Mouse (Mus musculus) hindbrain, embryonic 15.5 days (tissue): ENCODE results near the gene Sema4b. TPM values are rescaled to one million over a fixed set of nuclear protein-coding genes. Genes with fewer than 3 reads are reported as not detected.
A peak's percentile ranks its signal among the peaks of the same experiment; 100 is the strongest.

ENCODE experiments used
- ATAC-seq: fragments of 200-750 bp; cut with Nextera tagmentation; 2 replicates; pipeline ENCODE4 v1.8.0; 2017; ENCODE audit warnings: low read depth, moderate number of reproducible peaks, moderate TSS enrichment; ENCODE audit not compliant: low FRiP score
- H3K27ac ChIP-seq: fragments of 300-500 bp; sonication (generic); replicated peaks from 2 replicates; pipeline ENCODE4 v1.5.1; 2015; ENCODE audit warnings: mild to moderate bottlenecking, inconsistent platforms
- H3K27me3 ChIP-seq: fragments of 300-500 bp; sonication (generic); 2 replicates; pipeline ENCODE4 v1.6.1; 2015; ENCODE audit warnings: control low read depth, inconsistent platforms
- H3K36me3 ChIP-seq: fragments of 300-500 bp; sonication (generic); 2 replicates; pipeline ENCODE4 v1.6.1; 2015; ENCODE audit warnings: control low read depth, inconsistent platforms
- H3K4me1 ChIP-seq: fragments of 300-500 bp; sonication (generic); replicated peaks from 2 replicates; pipeline ENCODE4 v1.6.1; 2015; ENCODE audit warnings: control low read depth, inconsistent platforms
- H3K4me2 ChIP-seq: fragments of 300-500 bp; sonication (generic); 2 replicates; pipeline ENCODE4 v1.6.1; 2015; ENCODE audit warnings: moderate library complexity, mild to moderate bottlenecking, inconsistent platforms
- H3K4me3 ChIP-seq: fragments of 300-500 bp; sonication (generic); 2 replicates; pipeline ENCODE4 v1.5.1; 2015; ENCODE audit warnings: mild to moderate bottlenecking, inconsistent platforms
- H3K9ac ChIP-seq: fragments of 300-500 bp; sonication (generic); 2 replicates; pipeline ENCODE4 v1.6.1; 2015; ENCODE audit warnings: inconsistent platforms
- H3K9me3 ChIP-seq: fragments of 300-500 bp; sonication (generic); 2 replicates; pipeline ENCODE4 v1.6.1; 2016; ENCODE audit warnings: control low read depth, inconsistent platforms
- WGBS: fragments of 180-500 bp; shearing (Covaris S2); methylation state at CpG from one replicate; pipeline ENCODE4 v1.1.7; 2015; 5-methylcytosine and 5-hydroxymethylcytosine counted together
- polyA plus RNA-seq: library from polyadenylated mRNA; unstranded; fragments of >200 nt; fragmentation: Nextera tagmentation; extraction: Ambion mirVana; gene quantifications from 2 replicates; pipeline ENCODE4 v1.2.1, GENCODE M21; 2015

Gene Sema4b
- polyA plus RNA-seq, 1 experiment from 2014 or later, result 25.7 TPM

- WGBS, result 66% methylated on average over 11 of the region's 11 CpGs
- H3K4me1 ChIP-seq, result peaks cover 69% of the 10 kb centered on the region
- 0 out of 2 replicates have a peak overlapping the region, but pooled peaks have one; percentile 84 for H3K9ac ChIP-seq
- H3K9me3 ChIP-seq, result no peaks in the 10 kb centered on the region
- H3K36me3 ChIP-seq, result no peaks in the 10 kb centered on the region
- H3K27me3 ChIP-seq, result no peaks in the 10 kb centered on the region
- ATAC-seq, result no peak
- H3K4me3 ChIP-seq, result peak overlapping the region; percentile 80
- peak overlapping the region; percentile 73 for H3K4me2 ChIP-seq
- no peak overlapping the region for H3K27ac ChIP-seq
Observed at GRCm38 (mm10) chr7:80199851-80200587, 13.4 kb downstream of the Sema4b start.

- Histone ChIP-seq H3K4me2 (peak overlapping the region; percentile 73), H3K9me3 (no peaks in the 10 kb centered on the region), H3K27me3 (no peaks in the 10 kb centered on the region), H3K4me1 (peaks cover 69% of the 10 kb centered on the region), H3K4me3 (no peak overlapping the region), H3K9ac (no peak overlapping the region), H3K36me3 (no peaks in the 10 kb centered on the region), H3K27ac (no peak overlapping the region)
- no peak for ATAC-seq
- WGBS, result 85% methylated on average over 6 of the region's 6 CpGs
Observed at GRCm38 (mm10) chr7:80200588-80200945, 13.9 kb downstream of the Sema4b start.

GRCm38 (mm10) chr7:80200963-80201539 is 14.4 kb downstream of the Sema4b start:
- WGBS, result 93% methylated on average over 5 of the region's 5 CpGs
- H3K9me3 ChIP-seq, result no peaks in the 10 kb centered on the region
- no peak overlapping the region for H3K27ac ChIP-seq
- no peaks in the 10 kb centered on the region for H3K36me3 ChIP-seq
- no peak overlapping the region for H3K4me3 ChIP-seq
- no peaks in the 10 kb centered on the region for H3K27me3 ChIP-seq
- H3K9ac ChIP-seq, result no peak overlapping the region
- H3K4me2 ChIP-seq, result peak overlapping the region; percentile 73; the same call in 1 of the 2 replicates
- peaks cover 69% of the 10 kb centered on the region for H3K4me1 ChIP-seq
- ATAC-seq, result no peak

GRCm38 (mm10) chr7:80201888-80202540 is 15.4 kb downstream of the Sema4b start:
- H3K4me1 ChIP-seq, result peaks cover 67% of the 10 kb centered on the region
- H3K27me3 ChIP-seq, result no peaks in the 10 kb centered on the region
- ATAC-seq, result no peak
- peak overlapping the region; percentile 13; the same call in 1 of the 2 replicates for H3K27ac ChIP-seq
- H3K4me2 ChIP-seq, result peak overlapping the region; percentile 73; the same call in 1 of the 2 replicates
- no peaks in the 10 kb centered on the region for H3K36me3 ChIP-seq
- 68% methylated on average over 15 of the region's 15 CpGs for WGBS
- no peak overlapping the region for H3K9ac ChIP-seq
- H3K9me3 ChIP-seq, result no peaks in the 10 kb centered on the region
- no peak overlapping the region for H3K4me3 ChIP-seq

GRCm38 (mm10) chr7:80202961-80203360 is 16.3 kb downstream of the Sema4b start:
- H3K27ac ChIP-seq, result no peak overlapping the region
- H3K4me1 ChIP-seq, result peaks cover 66% of the 10 kb centered on the region
- 80% methylated on average over 5 of the region's 5 CpGs for WGBS

GRCm38 (mm10) chr7:80203638-80204096 is 17.0 kb downstream of the Sema4b start:
- Histone ChIP-seq H3K4me3 (no peak overlapping the region), H3K27me3 (no peaks in the 10 kb centered on the region), H3K9ac (no peak overlapping the region), H3K27ac (peak overlapping the region; percentile 29), H3K36me3 (no peaks in the 10 kb centered on the region), H3K9me3 (no peaks in the 10 kb centered on the region), H3K4me1 (peaks cover 71% of the 10 kb centered on the region), H3K4me2 (no peak overlapping the region)
- 31% methylated on average over 12 of the region's 12 CpGs for WGBS
- no peak for ATAC-seq

More at GRCm38 (mm10) chr7:80202961-80203360, 16.3 kb downstream of the Sema4b start:
- no peaks in the 10 kb centered on the region for H3K36me3 ChIP-seq
- H3K9me3 ChIP-seq, result no peaks in the 10 kb centered on the region
- no peak overlapping the region for H3K9ac ChIP-seq
- no peaks in the 10 kb centered on the region for H3K27me3 ChIP-seq
- H3K4me3 ChIP-seq, result no peak overlapping the region
- H3K4me2 ChIP-seq, result no peak overlapping the region
- no peak for ATAC-seq

GRCm38 (mm10) chr7:80204362-80204761 is 17.7 kb downstream of the Sema4b start:
- Histone ChIP-seq H3K27me3 (no peaks in the 10 kb centered on the region), H3K36me3 (no peaks in the 10 kb centered on the region), H3K4me2 (no peak overlapping the region), H3K9me3 (no peaks in the 10 kb centered on the region), H3K4me3 (no peak overlapping the region), H3K27ac (no peak overlapping the region), H3K9ac (no peak overlapping the region), H3K4me1 (peaks cover 70% of the 10 kb centered on the region)
- 78% methylated on average over 4 of the region's 4 CpGs for WGBS
- ATAC-seq, result no peak

GRCm38 (mm10) chr7:80204961-80205360 is 18.3 kb downstream of the Sema4b start:
- Histone ChIP-seq H3K4me3 (no peak overlapping the region), H3K9me3 (no peaks in the 10 kb centered on the region), H3K4me1 (peaks cover 64% of the 10 kb centered on the region), H3K9ac (no peak overlapping the region), H3K4me2 (no peak overlapping the region), H3K36me3 (no peaks in the 10 kb centered on the region), H3K27ac (no peak overlapping the region), H3K27me3 (no peaks in the 10 kb centered on the region)
- no peak for ATAC-seq
- WGBS, result 80% methylated on average over 7 of the region's 7 CpGs

GRCm38 (mm10) chr7:80205705-80206589 is 19.3 kb downstream of the Sema4b start:
- H3K4me1 ChIP-seq, result peaks cover 54% of the 10 kb centered on the region
- H3K4me3 ChIP-seq, result no peak overlapping the region
- 93% methylated on average over 12 of the region's 12 CpGs for WGBS
- H3K9me3 ChIP-seq, result no peaks in the 10 kb centered on the region
- H3K9ac ChIP-seq, result no peak overlapping the region
- H3K4me2 ChIP-seq, result no peak overlapping the region
- no peaks in the 10 kb centered on the region for H3K36me3 ChIP-seq
- H3K27ac ChIP-seq, result no peak overlapping the region
- no peak for ATAC-seq
- no peaks in the 10 kb centered on the region for H3K27me3 ChIP-seq

- ATAC-seq, result no peak
- Histone ChIP-seq H3K4me1 (peaks cover 40% of the 10 kb centered on the region), H3K4me2 (no peak overlapping the region), H3K36me3 (no peaks in the 10 kb centered on the region), H3K27me3 (no peaks in the 10 kb centered on the region), H3K27ac (no peak overlapping the region), H3K9me3 (no peaks in the 10 kb centered on the region), H3K9ac (no peak overlapping the region), H3K4me3 (no peak overlapping the region)
- 72% methylated on average over 3 of the region's 3 CpGs for WGBS
Observed at GRCm38 (mm10) chr7:80207314-80207731, 20.7 kb downstream of the Sema4b start.

- Histone ChIP-seq H3K4me3 (no peak overlapping the region), H3K9ac (no peak overlapping the region), H3K9me3 (no peaks in the 10 kb centered on the region), H3K4me2 (no peak overlapping the region), H3K36me3 (no peaks in the 10 kb centered on the region), H3K4me1 (peaks cover 32% of the 10 kb centered on the region), H3K27me3 (no peaks in the 10 kb centered on the region), H3K27ac (no peak overlapping the region)
- 70% methylated on average over 18 of the region's 18 CpGs for WGBS
- 0 out of 2 replicates have a peak, but pooled peaks have one; percentile 20 for ATAC-seq
Observed at GRCm38 (mm10) chr7:80208026-80208642, 21.5 kb downstream of the Sema4b start.
